Mouse (Mus musculus) kidney, postnatal 10 days (tissue): ENCODE data around the gene Tshb.

Experiments used
- DNase-seq: peaks from one replicate; pipeline ENCODE4 v3.0.0; 2021; ENCODE audit warnings: mixed read lengths

Gene Tshb

DNA sequence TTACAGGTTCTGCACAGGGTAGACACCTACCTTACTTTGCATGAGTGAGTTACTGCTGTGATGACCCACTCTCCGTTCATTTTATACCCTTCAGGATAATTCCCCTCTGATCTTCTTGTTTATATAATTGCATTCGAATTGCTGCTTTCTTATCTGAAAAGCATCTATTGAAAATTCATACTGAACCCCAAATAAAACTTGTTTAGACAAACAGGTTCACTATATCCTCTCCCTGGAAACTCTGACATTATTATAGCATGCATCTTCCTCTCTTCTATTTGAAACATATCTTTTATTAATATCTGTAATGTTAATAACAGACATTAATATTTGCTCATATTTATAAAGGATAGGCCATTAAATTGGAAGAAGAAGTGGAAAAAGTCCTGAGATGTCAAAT, at the start of gene Tshb:
Tshb (minus strand) TSS at position 101 of the 400 bp plus-strand sequence.
- DNase-seq, result no peak

DNA sequence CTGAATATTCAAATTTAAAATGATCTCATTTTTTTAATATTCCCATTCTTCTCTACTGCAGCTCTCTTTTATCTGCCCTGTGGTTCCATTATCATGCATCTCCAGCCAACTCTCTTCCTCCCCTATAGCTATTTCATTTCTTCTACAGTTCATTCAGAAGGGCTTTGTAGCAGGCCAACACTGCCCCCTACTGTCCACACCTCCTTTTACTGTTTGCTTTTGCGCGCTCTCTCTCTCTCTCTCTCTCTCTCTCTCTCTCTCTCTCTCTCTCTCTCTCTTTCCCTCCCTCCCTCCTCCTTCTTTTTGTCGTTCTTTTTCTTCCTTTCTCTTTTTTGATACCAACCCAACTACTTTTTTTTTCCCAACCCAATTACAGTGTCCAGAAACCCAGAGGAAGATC, 21.4 kb upstream of the Tshb start:
- DNase-seq, result peak; percentile 89

DNA sequence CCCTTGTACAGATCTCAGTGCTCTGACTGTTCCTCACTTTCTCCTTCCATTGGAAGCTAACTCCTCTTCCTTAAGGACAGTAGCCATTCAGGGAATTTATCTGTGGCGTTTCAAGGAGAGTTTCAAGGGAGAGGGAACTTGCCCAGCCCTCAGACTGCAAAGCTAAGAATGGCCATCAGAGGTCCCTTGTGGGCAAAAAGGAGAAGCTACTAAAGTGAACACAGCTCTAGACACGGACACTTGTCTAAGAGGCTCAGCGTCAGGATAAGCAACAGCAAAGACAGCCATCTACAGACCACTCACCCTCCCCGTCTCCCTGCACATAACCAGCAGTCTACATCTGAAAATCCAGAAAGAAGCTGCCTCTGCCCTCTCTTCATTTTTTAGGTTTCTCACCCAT, 4.9 kb upstream of the Tshb start:
- no peak for DNase-seq

DNA sequence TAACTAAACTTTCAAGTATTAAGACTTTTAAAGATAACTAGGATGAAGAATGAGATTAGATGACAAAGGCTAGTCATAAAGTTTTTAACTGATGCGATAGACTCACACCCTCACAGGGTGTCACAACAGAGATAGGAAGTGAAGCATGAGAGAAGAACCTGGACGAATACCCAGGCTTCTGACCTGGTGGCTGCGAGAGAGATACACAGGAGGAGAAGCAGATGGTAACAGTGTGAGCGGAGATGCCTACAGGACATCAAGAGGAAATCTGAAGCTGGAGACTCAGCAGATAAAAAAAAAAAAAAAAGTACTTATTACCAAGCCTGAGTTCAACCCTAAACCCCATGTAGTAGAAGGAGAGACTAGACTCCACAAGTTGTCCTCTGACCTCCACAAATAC, 9.5 kb downstream of the Tshb start:
- DNase-seq, result no peak

- no peak for DNase-seq
Measured at GRCm38 (mm10) chr3:102764850-102765249, 17.7 kb downstream of the Tshb start.

- DNase-seq, result peak; percentile 25
Measured at GRCm38 (mm10) chr3:102763713-102764400, 18.7 kb downstream of the Tshb start.

DNA sequence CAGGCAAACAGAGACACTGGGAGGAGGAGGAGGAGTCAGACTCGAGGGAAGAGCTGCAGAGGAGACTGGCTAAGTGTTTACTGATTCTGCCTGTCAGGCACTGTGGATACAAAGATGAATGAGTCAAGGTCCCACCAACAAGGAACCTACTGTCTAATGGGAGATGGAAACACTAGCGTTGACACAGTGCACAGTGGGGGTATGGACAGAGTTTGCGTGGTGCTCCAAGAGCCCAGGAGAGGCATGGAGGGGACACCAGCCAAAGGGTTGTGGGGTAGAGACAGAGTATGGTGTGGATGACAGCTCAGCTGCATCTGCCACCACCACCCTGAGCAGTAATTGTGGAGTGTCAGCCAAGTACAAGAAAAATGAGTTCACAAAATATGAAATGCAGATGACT, 20.1 kb downstream of the Tshb start:
- no peak for DNase-seq

GRCm38 (mm10) chr3:102760236-102760635, 22.3 kb downstream of the Tshb start:
- DNase-seq, result no peak

GRCm38 (mm10) chr3:102757019-102757418, 25.5 kb downstream of the Tshb start:
- DNase-seq, result no peak

- DNase-seq, result no peak
Measured at GRCm38 (mm10) chr3:102755801-102756200, 26.7 kb downstream of the Tshb start.

GRCm38 (mm10) chr3:102752457-102752856, 30.1 kb downstream of the Tshb start:
- DNase-seq, result no peak

DNA sequence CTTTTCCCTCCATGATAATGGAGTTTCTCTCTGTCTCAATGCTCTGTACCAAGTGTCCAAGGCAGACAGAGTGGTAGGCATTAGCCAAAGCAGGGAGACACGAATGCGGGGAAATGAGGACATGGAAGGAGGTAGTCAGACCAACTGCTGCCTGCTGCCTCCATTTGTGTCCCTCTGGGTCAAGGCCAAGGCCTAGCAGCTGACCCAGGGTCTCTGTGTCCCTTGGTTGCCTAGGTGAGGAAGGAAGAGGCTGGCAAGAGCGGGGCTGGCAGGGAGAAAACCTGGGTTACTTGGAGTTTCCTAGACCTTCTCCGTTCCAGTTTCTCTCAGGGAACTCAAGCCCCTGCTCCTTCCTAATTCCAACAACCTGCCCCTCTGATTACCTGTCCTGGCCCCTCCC, 30.5 kb downstream of the Tshb start:
- no peak for DNase-seq

GRCm38 (mm10) chr3:102751536-102751935, 31.0 kb downstream of the Tshb start:
- no peak for DNase-seq

- no peak for DNase-seq
Measured at GRCm38 (mm10) chr3:102751136-102751535, 31.4 kb downstream of the Tshb start.

GRCm38 (mm10) chr3:102748686-102749085, 33.8 kb downstream of the Tshb start:
- no peak for DNase-seq

DNA sequence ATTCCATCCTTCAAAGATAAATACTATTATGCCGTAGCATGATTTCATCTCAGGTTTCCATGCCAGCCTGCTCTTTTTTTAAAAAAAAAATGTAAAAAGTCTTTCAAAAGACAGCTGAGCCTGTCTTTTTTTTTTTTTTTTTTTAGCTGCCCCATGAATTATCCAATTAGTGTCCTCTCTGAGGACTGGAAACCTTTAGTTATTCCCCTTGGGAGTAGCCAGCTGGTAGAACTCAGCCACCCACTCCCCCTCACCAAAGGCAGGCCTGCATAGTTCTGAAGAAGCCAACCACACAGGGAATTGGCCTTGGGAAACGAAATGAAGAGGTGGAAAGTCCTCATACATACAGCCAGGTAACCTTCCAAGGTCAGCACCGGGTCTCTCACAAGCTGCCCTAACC, 34.5 kb downstream of the Tshb start:
- DNase-seq, result no peak

- no peak for DNase-seq
Measured at GRCm38 (mm10) chr3:102746174-102746573, 36.3 kb downstream of the Tshb start.

- DNase-seq, result no peak
Measured at GRCm38 (mm10) chr3:102744657-102745056, 37.9 kb downstream of the Tshb start.

DNA sequence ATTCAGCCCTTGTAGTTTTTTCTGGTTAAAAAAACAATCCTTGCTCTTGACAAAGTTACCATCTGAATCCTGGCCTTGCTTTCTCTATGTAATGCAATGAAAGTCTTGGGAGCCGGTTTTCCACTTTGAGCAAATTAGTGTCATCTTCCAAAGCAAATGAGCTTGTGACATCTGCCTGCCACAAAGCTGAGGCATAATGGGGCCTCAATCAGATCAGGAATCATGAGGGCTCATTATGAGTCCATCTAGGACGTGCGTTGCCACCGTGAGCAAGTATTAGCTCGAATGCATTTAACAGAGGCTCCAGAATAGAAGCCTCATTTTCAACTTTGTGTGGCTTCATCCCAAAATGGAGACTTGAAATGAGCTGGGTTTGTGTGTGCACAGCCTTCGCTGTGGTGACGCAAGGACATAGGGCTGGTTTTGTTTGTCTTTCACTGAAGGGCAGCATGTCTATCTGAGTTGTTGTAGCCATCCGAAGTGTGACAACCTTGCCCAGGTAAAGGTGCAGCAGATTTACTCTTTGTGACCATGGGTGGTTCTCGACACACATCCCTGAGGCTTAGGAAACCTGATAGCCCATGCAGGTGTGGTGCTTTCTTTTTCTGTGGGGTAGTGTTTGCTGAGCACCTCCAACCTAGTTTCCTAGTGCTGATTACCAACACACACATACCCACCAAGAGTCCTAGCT, 38.6 kb downstream of the Tshb start:
- DNase-seq, result no peak

- DNase-seq, result no peak
Measured at GRCm38 (mm10) chr3:102743202-102743601, 39.3 kb downstream of the Tshb start.

GRCm38 (mm10) chr3:102742725-102743124, 39.8 kb downstream of the Tshb start:
- DNase-seq, result no peak

- no peak for DNase-seq
Measured at GRCm38 (mm10) chr3:102738926-102739325, 43.6 kb downstream of the Tshb start.

GRCm38 (mm10) chr3:102738161-102738901, 44.2 kb downstream of the Tshb start:
- DNase-seq, result peak; percentile 47

GRCm38 (mm10) chr3:102737106-102737505, 45.4 kb downstream of the Tshb start:
- DNase-seq, result no peak
